Mouse (Mus musculus) cerebellum, adult 2 months (tissue): ENCODE measurements at regions not wholly inside any gene's neighbourhood (a gene's known extent, or its start where the extent isn't known, plus 50 kb on each side); places are given as distances from the start of the nearest gene placed in this dataset.

ENCODE experiments used
- CTCF ChIP-seq: fragments of 200-500 bp; IDR thresholded peaks from 2 replicates; pipeline ENCODE4 v1.5.1; 2011; ENCODE audit warnings: low read depth, mild to moderate bottlenecking, control low read depth, low read length, moderate library complexity, borderline replicate concordance; ENCODE audit not compliant: insufficient read depth
- POLR2A ChIP-seq: fragments of 200-500 bp; IDR thresholded peaks from 2 replicates; pipeline ENCODE4 v1.6.1; 2011; ENCODE audit warnings: low read length, control low read depth, borderline replicate concordance; ENCODE audit not compliant: insufficient read depth

GRCm38 (mm10) chr7:83481655-83482054 lies 103.1 kb upstream of the Tmc3 start:
- no peak for TF ChIP-seq CTCF
- TF ChIP-seq POLR2A: no peak
